Mouse (Mus musculus): ENCODE data around the gene Tmem135. TPM values are rescaled to one million over a fixed set of nuclear protein-coding genes. Genes with fewer than 3 reads are reported as not detected.

Tmem135 gene
- polyA plus RNA-seq, 1 experiment: 47.6 TPM

DNA sequence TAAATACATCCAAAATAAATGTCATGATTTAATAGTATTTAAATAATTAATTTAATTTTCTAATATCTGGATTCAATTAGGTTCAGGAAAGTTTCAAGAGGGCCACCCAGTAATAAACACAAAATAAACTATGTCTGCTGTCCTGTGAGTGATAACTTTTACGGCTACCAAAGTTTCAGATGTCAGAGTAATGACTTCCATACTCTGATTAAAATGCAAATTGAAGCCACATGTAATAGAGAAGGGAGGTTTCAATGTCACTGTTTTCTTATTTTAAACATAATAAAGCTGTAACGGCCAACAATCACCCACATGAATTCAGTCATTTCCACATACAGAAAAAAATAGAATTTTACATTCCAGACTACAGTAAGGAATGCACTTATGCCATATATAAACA is 145.2 kb downstream of the Tmem135 start:
- no peaks in the 10 kb centered on the region for H3K36me3 ChIP-seq (ENCODE audit: control insufficient read depth, insufficient read depth, low read length)
- DNase-seq: no peak
- no peak overlapping the region for H3K27ac ChIP-seq (ENCODE audit: control insufficient read depth, insufficient read depth, low read length)
- H3K4me3 ChIP-seq (ENCODE audit: control insufficient read depth, insufficient read depth, low read length): no peak overlapping the region
- no peak for TF ChIP-seq POLR2A (IDR thresholded peaks at IDR 0.05; ENCODE audit: control insufficient read depth, extremely low read depth, insufficient read depth, low read length, poor library complexity)
- TF ChIP-seq CTCF (IDR thresholded peaks at IDR 0.05; ENCODE audit: borderline replicate concordance, control insufficient read depth, extremely low read depth, insufficient read depth, low read length, poor library complexity): no peak
- 93% methylated on average over 2 of the region's 2 CpGs for WGBS
- no peaks in the 10 kb centered on the region for H3K4me1 ChIP-seq (replicated peaks; ENCODE audit: control insufficient read depth, insufficient read depth, low read length)
- H3K27me3 ChIP-seq (ENCODE audit: control insufficient read depth, insufficient read depth, low read length): no peaks in the 10 kb centered on the region

- TF ChIP-seq POLR2A (IDR thresholded peaks at IDR 0.05; ENCODE audit: control insufficient read depth, extremely low read depth, insufficient read depth, low read length, poor library complexity) (no peak), CTCF (IDR thresholded peaks at IDR 0.05; ENCODE audit: borderline replicate concordance, control insufficient read depth, extremely low read depth, insufficient read depth, low read length, poor library complexity) (no peak)
- no peak overlapping the region for H3K27ac ChIP-seq (ENCODE audit: control insufficient read depth, insufficient read depth, low read length)
- no peak overlapping the region for H3K4me3 ChIP-seq (ENCODE audit: control insufficient read depth, insufficient read depth, low read length)
- WGBS: 95% methylated on average over 4 of the region's 4 CpGs
- no peak for DNase-seq
- no peaks in the 10 kb centered on the region for H3K36me3 ChIP-seq (ENCODE audit: control insufficient read depth, insufficient read depth, low read length)
- H3K4me1 ChIP-seq (replicated peaks; ENCODE audit: control insufficient read depth, insufficient read depth, low read length): peaks cover 2% of the 10 kb centered on the region; the same call in 1 of the 2 replicates
- no peaks in the 10 kb centered on the region for H3K27me3 ChIP-seq (ENCODE audit: control insufficient read depth, insufficient read depth, low read length)
Observed at GRCm38 (mm10) chr7:89257871-89258502, 146.0 kb downstream of the Tmem135 start.

DNA sequence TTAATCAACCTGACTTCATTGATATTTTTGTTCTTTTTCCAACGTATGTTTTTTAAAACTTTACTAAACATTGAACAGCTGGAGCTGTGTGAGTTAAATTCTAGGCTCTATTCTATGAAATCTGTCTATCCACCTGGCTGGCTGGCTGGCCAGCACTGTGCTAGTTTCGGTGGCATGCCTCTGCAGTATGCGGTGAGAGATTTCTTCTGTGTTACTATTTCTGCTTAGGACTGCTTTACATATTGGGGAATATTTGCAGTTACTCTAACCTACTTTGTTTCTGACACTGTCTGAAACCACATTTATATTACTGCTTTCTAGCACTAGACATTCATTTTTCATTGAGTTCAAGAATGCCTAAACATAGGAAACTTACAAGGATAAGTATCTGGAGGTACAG is 150.2 kb downstream of the Tmem135 start:
- no peak overlapping the region for H3K4me3 ChIP-seq (ENCODE audit: control insufficient read depth, insufficient read depth, low read length)
- H3K27me3 ChIP-seq (ENCODE audit: control insufficient read depth, insufficient read depth, low read length): no peaks in the 10 kb centered on the region
- H3K36me3 ChIP-seq (ENCODE audit: control insufficient read depth, insufficient read depth, low read length): no peaks in the 10 kb centered on the region
- DNase-seq: no peak
- no peak overlapping the region; the same call in 1 of the 2 replicates for H3K27ac ChIP-seq (ENCODE audit: control insufficient read depth, insufficient read depth, low read length)
- TF ChIP-seq POLR2A (IDR thresholded peaks at IDR 0.05; ENCODE audit: control insufficient read depth, extremely low read depth, insufficient read depth, low read length, poor library complexity): no peak
- TF ChIP-seq CTCF (IDR thresholded peaks at IDR 0.05; ENCODE audit: borderline replicate concordance, control insufficient read depth, extremely low read depth, insufficient read depth, low read length, poor library complexity): no peak
- 86% methylated on average over 3 of the region's 3 CpGs for WGBS
- peaks cover 2% of the 10 kb centered on the region; the same call in 1 of the 2 replicates for H3K4me1 ChIP-seq (replicated peaks; ENCODE audit: control insufficient read depth, insufficient read depth, low read length)

DNA sequence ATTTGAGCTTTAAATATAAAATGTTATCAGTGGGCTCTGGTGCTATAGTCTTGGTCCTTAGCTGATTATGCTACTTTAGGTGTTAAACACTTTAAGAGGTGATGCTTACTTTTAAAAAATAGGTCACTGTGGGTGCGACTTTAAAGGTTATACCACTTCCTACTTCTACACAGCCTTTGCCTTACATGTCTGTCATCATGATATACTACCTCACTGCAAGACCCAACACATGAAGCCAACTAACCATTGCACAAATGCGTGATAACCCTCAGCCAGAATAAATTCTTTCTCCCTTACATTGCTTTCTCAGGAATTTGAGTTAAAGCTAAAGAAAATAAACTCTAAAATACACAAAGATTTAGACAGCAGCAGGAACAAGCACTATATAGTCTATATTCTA is 150.7 kb downstream of the Tmem135 start:
- H3K4me3 ChIP-seq (ENCODE audit: control insufficient read depth, insufficient read depth, low read length): no peak overlapping the region
- H3K4me1 ChIP-seq (replicated peaks; ENCODE audit: control insufficient read depth, insufficient read depth, low read length): peaks cover 2% of the 10 kb centered on the region; the same call in 1 of the 2 replicates
- DNase-seq: no peak
- TF ChIP-seq POLR2A (IDR thresholded peaks at IDR 0.05; ENCODE audit: control insufficient read depth, extremely low read depth, insufficient read depth, low read length, poor library complexity) (no peak), CTCF (IDR thresholded peaks at IDR 0.05; ENCODE audit: borderline replicate concordance, control insufficient read depth, extremely low read depth, insufficient read depth, low read length, poor library complexity) (no peak)
- no peaks in the 10 kb centered on the region for H3K36me3 ChIP-seq (ENCODE audit: control insufficient read depth, insufficient read depth, low read length)
- H3K27me3 ChIP-seq (ENCODE audit: control insufficient read depth, insufficient read depth, low read length): no peaks in the 10 kb centered on the region
- H3K27ac ChIP-seq (ENCODE audit: control insufficient read depth, insufficient read depth, low read length): no peak overlapping the region
- 60% methylated on average over 2 of the region's 2 CpGs for WGBS

DNA sequence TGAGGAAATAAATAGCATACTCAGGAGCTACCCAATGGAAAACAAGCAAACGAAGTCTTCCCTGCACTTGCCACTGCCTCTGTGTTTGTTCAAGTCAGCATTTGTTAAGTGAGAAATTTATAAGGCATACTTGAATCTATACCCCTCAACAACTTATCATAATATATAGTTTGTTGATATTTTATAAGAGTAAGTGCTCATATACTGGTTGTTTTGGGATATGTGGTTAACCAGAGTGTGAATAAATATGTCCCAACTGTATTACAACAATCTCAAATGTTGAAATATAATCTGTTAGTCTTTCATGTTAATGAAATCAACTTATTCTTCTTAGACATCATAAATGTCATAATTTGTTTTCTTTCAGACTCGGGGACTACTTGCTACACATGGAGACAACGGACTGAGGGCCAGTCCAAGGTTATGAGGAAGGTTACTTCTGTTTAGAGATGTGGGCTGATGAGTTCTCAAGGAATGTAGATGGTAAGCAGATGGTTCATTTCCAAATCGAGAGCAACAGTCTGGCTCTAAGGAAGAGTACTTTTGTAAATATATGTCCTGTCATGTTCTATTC is 152.1 kb downstream of the Tmem135 start:
- Histone ChIP-seq H3K36me3 (ENCODE audit: control insufficient read depth, insufficient read depth, low read length) (no peaks in the 10 kb centered on the region), H3K27ac (ENCODE audit: control insufficient read depth, insufficient read depth, low read length) (no peak overlapping the region), H3K27me3 (ENCODE audit: control insufficient read depth, insufficient read depth, low read length) (no peaks in the 10 kb centered on the region), H3K4me3 (ENCODE audit: control insufficient read depth, insufficient read depth, low read length) (no peak overlapping the region), H3K4me1 (replicated peaks; ENCODE audit: control insufficient read depth, insufficient read depth, low read length) (peaks cover 2% of the 10 kb centered on the region; the same call in 1 of the 2 replicates)
- 94% methylated on average over 4 of the region's 4 CpGs for WGBS
- TF ChIP-seq CTCF (IDR thresholded peaks at IDR 0.05; ENCODE audit: borderline replicate concordance, control insufficient read depth, extremely low read depth, insufficient read depth, low read length, poor library complexity) (no peak), POLR2A (IDR thresholded peaks at IDR 0.05; ENCODE audit: control insufficient read depth, extremely low read depth, insufficient read depth, low read length, poor library complexity) (no peak)
- no peak for DNase-seq

GRCm38 (mm10) chr7:89248135-89248850 is 155.7 kb downstream of the Tmem135 start:
- Histone ChIP-seq H3K4me1 (replicated peaks; ENCODE audit: control insufficient read depth, insufficient read depth, low read length) (no peaks in the 10 kb centered on the region), H3K27ac (ENCODE audit: control insufficient read depth, insufficient read depth, low read length) (no peak overlapping the region; the same call in 1 of the 2 replicates), H3K36me3 (ENCODE audit: control insufficient read depth, insufficient read depth, low read length) (no peaks in the 10 kb centered on the region), H3K27me3 (ENCODE audit: control insufficient read depth, insufficient read depth, low read length) (no peaks in the 10 kb centered on the region), H3K4me3 (ENCODE audit: control insufficient read depth, insufficient read depth, low read length) (no peak overlapping the region)
- WGBS: 5% methylated on average over 7 of the region's 7 CpGs
- TF ChIP-seq CTCF (IDR thresholded peaks at IDR 0.05; ENCODE audit: borderline replicate concordance, control insufficient read depth, extremely low read depth, insufficient read depth, low read length, poor library complexity): no peak
- TF ChIP-seq POLR2A (IDR thresholded peaks at IDR 0.05; ENCODE audit: control insufficient read depth, extremely low read depth, insufficient read depth, low read length, poor library complexity): no peak
- DNase-seq: peak; percentile 44
